Mouse (Mus musculus) limb, embryonic 13.5 days (tissue): ENCODE data around the gene Dchs2. TPM values are rescaled to one million over a fixed set of nuclear protein-coding genes. Genes with fewer than 3 reads are reported as not detected.

Experiments used
- ATAC-seq: fragments of 200-750 bp; cut with Nextera tagmentation; 2 replicates; pipeline ENCODE4 v1.8.0; 2017; ENCODE audit warnings: low read depth, moderate number of reproducible peaks, moderate TSS enrichment; ENCODE audit not compliant: low FRiP score
- H3K27ac ChIP-seq: fragments of 300-500 bp; sonication (generic); 2 replicates; pipeline ENCODE4 v1.5.1; 2015; ENCODE audit warnings: inconsistent platforms, mild to moderate bottlenecking, moderate library complexity
- H3K27me3 ChIP-seq: fragments of 300-500 bp; sonication (generic); 2 replicates; pipeline ENCODE4 v1.6.1; 2015; ENCODE audit warnings: mild to moderate bottlenecking, inconsistent platforms
- H3K36me3 ChIP-seq: fragments of 300-500 bp; sonication (generic); 2 replicates; pipeline ENCODE4 v1.6.1; 2015; ENCODE audit warnings: inconsistent platforms, mild to moderate bottlenecking, moderate library complexity
- H3K4me1 ChIP-seq: fragments of 300-500 bp; sonication (generic); 2 replicates; pipeline ENCODE4 v1.6.1; 2015; ENCODE audit warnings: inconsistent platforms
- H3K4me2 ChIP-seq: fragments of 300-500 bp; sonication (generic); replicated peaks from 2 replicates; pipeline ENCODE4 v1.6.1; 2015; ENCODE audit warnings: inconsistent platforms, mild to moderate bottlenecking, moderate library complexity
- H3K4me3 ChIP-seq: fragments of 300-500 bp; sonication (generic); 2 replicates; pipeline ENCODE4 v1.5.1; 2015; ENCODE audit warnings: moderate library complexity, mild to moderate bottlenecking, inconsistent platforms
- H3K9ac ChIP-seq: fragments of 300-500 bp; sonication (generic); 2 replicates; pipeline ENCODE4 v1.6.1; 2015; ENCODE audit warnings: mild to moderate bottlenecking, inconsistent platforms
- H3K9me3 ChIP-seq: fragments of 300-500 bp; sonication (generic); 2 replicates; pipeline ENCODE4 v1.6.1; 2016; ENCODE audit warnings: inconsistent platforms
- WGBS: fragments of 180-500 bp; shearing (Covaris S2); methylation state at CpG from one replicate; pipeline ENCODE4 v1.1.7; 2015; 5-methylcytosine and 5-hydroxymethylcytosine counted together
- polyA plus RNA-seq: library from polyadenylated mRNA; unstranded; fragments of >200 nt; fragmentation: Nextera tagmentation; extraction: Ambion mirVana; gene quantifications from 2 replicates; pipeline ENCODE4 v1.2.1, GENCODE M21; 2015

Dchs2 gene
- polyA plus RNA-seq, 1 experiment from 2014 or later: 0.84 TPM

DNA sequence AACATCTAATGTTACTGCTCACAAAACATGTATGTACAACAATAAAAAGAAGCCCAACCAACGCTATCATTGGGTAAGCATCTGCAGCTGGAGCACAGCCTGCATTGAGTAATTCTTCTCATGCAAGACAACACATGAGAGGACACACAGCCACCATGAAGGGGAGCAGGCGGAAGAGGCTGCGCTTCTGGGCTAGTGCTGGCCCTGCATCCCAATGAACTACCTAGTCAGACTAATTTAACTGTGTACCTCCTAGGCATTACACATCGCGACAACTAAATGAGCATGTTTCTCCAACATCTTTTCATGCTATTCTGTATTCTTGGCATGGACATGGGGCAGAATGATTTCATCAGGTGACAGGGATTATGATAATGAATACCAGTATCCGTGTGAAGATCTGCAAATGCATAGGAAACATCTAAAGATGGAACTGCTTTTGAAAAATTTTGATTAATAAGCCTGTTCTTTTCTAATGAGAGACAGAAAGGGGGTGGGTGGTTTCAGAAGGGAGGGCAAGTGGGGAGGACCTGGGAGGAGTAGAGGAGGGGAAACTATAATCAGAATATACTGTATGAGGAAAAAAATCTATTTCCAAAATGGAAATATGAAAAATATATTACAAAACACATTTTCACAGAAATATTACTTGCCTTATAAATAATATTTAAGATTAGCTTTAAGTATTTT, 33.9 kb downstream of the Dchs2 start:
- no peak for ATAC-seq
- 65% methylated on average over 6 of the region's 6 CpGs for WGBS
- Histone ChIP-seq H3K27me3 (no peaks in the 10 kb centered on the region), H3K9ac (no peak overlapping the region), H3K9me3 (no peaks in the 10 kb centered on the region), H3K4me1 (peaks cover 12% of the 10 kb centered on the region), H3K4me3 (no peak overlapping the region), H3K36me3 (no peaks in the 10 kb centered on the region), H3K27ac (no peak overlapping the region), H3K4me2 (no peak overlapping the region)

GRCm38 (mm10) chr3:83163676-83164075, 35.9 kb downstream of the Dchs2 start:
- Histone ChIP-seq H3K27me3 (no peaks in the 10 kb centered on the region), H3K36me3 (no peaks in the 10 kb centered on the region), H3K4me3 (no peak overlapping the region), H3K9ac (no peak overlapping the region), H3K4me1 (peaks cover 12% of the 10 kb centered on the region), H3K27ac (no peak overlapping the region), H3K4me2 (no peak overlapping the region), H3K9me3 (no peaks in the 10 kb centered on the region)
- 61% methylated on average over 3 of the region's 3 CpGs for WGBS
- ATAC-seq: no peak

DNA sequence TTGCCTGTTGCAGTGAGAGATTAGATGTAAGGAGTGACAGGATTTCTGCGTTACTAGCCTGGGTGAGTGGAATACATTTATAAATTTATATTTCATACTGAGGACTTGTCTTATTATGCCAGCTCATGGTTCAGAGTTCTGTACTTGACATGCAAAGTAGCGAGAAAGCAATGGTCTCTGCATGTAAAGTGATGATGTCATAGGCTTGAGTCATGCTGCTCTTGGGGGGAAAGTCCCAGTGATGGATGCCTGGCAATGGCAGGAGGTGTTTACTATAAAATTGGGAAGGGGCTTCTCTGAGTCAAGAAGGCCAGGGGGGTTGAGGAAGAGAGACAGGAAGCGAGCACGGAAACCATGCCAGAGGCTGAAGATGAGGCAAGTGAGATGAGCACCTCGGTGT, 57.8 kb downstream of the Dchs2 start:
- H3K4me3 ChIP-seq: no peak overlapping the region

GRCm38 (mm10) chr3:83191271-83191670, 63.5 kb downstream of the Dchs2 start:
- Histone ChIP-seq H3K36me3 (no peaks in the 10 kb centered on the region), H3K4me3 (no peak overlapping the region), H3K4me1 (no peaks in the 10 kb centered on the region), H3K4me2 (no peak overlapping the region), H3K27me3 (no peaks in the 10 kb centered on the region), H3K27ac (no peak overlapping the region), H3K9me3 (no peaks in the 10 kb centered on the region), H3K9ac (no peak overlapping the region)
- WGBS: 94% methylated on average over 2 of the region's 2 CpGs
- ATAC-seq: no peak

More for the DNA sequence above, 57.8 kb downstream of the Dchs2 start:
- no peaks in the 10 kb centered on the region for H3K4me1 ChIP-seq
- no peak for ATAC-seq
- H3K9ac ChIP-seq: no peak overlapping the region
- H3K4me2 ChIP-seq: no peak overlapping the region
- H3K9me3 ChIP-seq: no peaks in the 10 kb centered on the region
- no peaks in the 10 kb centered on the region for H3K27me3 ChIP-seq
- 92% methylated on average over 5 of the region's 5 CpGs for WGBS
- no peak overlapping the region for H3K27ac ChIP-seq
- H3K36me3 ChIP-seq: no peaks in the 10 kb centered on the region

GRCm38 (mm10) chr3:83192401-83192800, 64.7 kb downstream of the Dchs2 start:
- Histone ChIP-seq H3K4me1 (no peaks in the 10 kb centered on the region), H3K9me3 (no peaks in the 10 kb centered on the region), H3K4me2 (no peak overlapping the region), H3K27ac (no peak overlapping the region), H3K27me3 (no peaks in the 10 kb centered on the region), H3K9ac (no peak overlapping the region), H3K4me3 (no peak overlapping the region), H3K36me3 (no peaks in the 10 kb centered on the region)
- no peak for ATAC-seq
- 68% methylated on average over 1 of the region's 1 CpGs for WGBS

- 67% methylated on average over 5 of the region's 5 CpGs for WGBS
- no peaks in the 10 kb centered on the region for H3K36me3 ChIP-seq
- H3K9me3 ChIP-seq: no peaks in the 10 kb centered on the region
- H3K4me2 ChIP-seq: no peak overlapping the region
- H3K9ac ChIP-seq: no peak overlapping the region
- peaks cover 10% of the 10 kb centered on the region for H3K4me1 ChIP-seq
- ATAC-seq: no peak
- no peaks in the 10 kb centered on the region for H3K27me3 ChIP-seq
- H3K27ac ChIP-seq: no peak overlapping the region
- no peak overlapping the region for H3K4me3 ChIP-seq
Measured at GRCm38 (mm10) chr3:83194911-83195310, 67.2 kb downstream of the Dchs2 start.

DNA sequence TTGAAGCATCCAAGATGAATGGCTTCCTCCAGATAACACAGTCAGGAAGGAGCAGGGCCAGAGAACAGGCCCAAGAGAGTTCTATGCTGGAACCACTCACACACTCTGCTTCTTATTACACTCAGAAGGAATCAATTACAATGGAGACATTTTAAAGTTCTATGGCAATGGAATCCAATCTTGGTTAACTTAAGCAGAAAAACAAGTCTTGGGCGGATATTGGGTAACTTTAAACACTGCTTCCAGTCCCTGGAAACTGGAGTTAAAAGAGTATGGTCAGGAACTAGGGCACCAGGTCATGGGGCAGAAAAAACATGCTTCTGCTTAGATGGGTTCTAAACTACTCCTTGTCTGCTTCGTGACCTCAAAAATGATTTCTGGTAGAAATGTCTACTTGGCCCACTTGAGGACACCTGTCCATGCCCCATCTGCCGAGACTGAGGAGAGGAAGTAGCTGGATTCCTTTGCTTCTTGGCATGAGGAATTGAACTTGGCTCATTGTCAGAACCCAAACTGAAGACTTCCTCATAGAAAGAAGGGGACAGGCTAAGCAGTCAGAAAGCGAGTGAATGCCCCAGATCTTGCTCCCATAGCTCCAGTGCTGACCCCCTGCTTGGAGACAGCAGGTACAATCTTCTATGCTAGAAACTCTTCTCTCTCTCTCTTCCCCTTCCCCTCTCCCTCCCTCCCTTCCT, 73.7 kb downstream of the Dchs2 start:
- H3K4me1 ChIP-seq: peaks cover 25% of the 10 kb centered on the region
- ATAC-seq: peak; percentile 48; the same call in 1 of the 2 replicates
- no peaks in the 10 kb centered on the region for H3K27me3 ChIP-seq
- no peak overlapping the region; the same call in 1 of the 2 replicates for H3K27ac ChIP-seq
- 62% methylated on average over 4 of the region's 4 CpGs for WGBS
- no peak overlapping the region for H3K4me3 ChIP-seq
- H3K36me3 ChIP-seq: no peaks in the 10 kb centered on the region
- H3K4me2 ChIP-seq: no peak overlapping the region
- H3K9ac ChIP-seq: no peak overlapping the region
- H3K9me3 ChIP-seq: no peaks in the 10 kb centered on the region

- Histone ChIP-seq H3K9me3 (no peaks in the 10 kb centered on the region), H3K27ac (no peak overlapping the region), H3K27me3 (no peaks in the 10 kb centered on the region), H3K36me3 (no peaks in the 10 kb centered on the region), H3K4me2 (no peak overlapping the region), H3K4me3 (no peak overlapping the region), H3K4me1 (peaks cover 28% of the 10 kb centered on the region), H3K9ac (no peak overlapping the region)
- 39% methylated on average over 8 of the region's 8 CpGs for WGBS
- no peak for ATAC-seq
Measured at GRCm38 (mm10) chr3:83205073-83205668, 77.4 kb downstream of the Dchs2 start.

DNA sequence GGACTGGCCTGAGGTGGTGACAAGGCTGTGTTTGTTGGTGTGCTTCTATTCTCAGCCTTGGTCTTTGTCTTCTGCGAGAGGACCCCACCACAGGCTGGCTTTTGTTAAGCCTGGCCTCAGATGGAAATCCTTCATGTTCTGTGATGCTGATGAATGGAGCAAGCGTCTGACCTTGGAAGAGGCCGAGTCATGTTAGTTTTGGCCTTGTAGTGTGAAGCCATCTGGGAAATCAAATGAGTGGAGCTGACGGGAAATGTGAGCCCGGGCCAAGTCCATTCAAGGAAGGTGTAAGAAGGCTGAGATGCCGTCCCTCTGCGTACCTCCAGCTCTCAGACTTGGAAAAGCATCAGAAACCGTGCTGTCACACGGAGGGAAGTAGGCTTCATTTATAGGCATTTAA, 81.9 kb downstream of the Dchs2 start:
- Histone ChIP-seq H3K27ac (peak overlapping the region; percentile 22; the same call in 1 of the 2 replicates), H3K4me1 (peaks cover 32% of the 10 kb centered on the region), H3K4me3 (no peak overlapping the region), H3K9ac (no peak overlapping the region), H3K27me3 (no peaks in the 10 kb centered on the region), H3K4me2 (no peak overlapping the region), H3K9me3 (no peaks in the 10 kb centered on the region), H3K36me3 (no peaks in the 10 kb centered on the region)
- WGBS: 64% methylated on average over 9 of the region's 9 CpGs
- ATAC-seq: peak; percentile 42; the same call in 1 of the 2 replicates

GRCm38 (mm10) chr3:83210210-83210609, 82.5 kb downstream of the Dchs2 start:
- Histone ChIP-seq H3K9me3 (no peaks in the 10 kb centered on the region), H3K4me2 (no peak overlapping the region), H3K27ac (no peak overlapping the region), H3K4me1 (peaks cover 32% of the 10 kb centered on the region), H3K36me3 (no peaks in the 10 kb centered on the region), H3K9ac (no peak overlapping the region), H3K27me3 (no peaks in the 10 kb centered on the region), H3K4me3 (no peak overlapping the region)
- peak; percentile 49 for ATAC-seq
- WGBS: 60% methylated on average over 4 of the region's 4 CpGs

DNA sequence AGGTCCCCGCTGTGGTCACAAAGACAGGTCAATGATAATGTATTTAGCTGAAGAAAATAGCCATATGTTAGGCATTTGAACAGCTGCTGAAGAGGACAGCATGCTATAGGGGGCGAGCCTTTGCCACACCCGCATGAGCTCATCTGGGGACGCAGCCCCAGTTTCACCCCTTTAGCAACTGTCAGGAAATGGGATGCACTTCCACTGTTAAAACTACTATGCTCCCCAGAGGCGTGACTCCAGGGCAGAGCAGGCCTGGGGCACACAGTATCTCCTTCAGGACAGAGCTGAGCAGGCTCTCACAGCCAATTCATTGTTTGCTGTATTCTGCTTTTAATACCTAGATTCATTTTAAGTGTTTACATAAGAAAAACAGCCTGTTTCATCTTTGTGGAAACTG, 84.2 kb downstream of the Dchs2 start:
- no peak overlapping the region for H3K27ac ChIP-seq
- no peak for ATAC-seq
- 70% methylated on average over 5 of the region's 5 CpGs for WGBS

DNA sequence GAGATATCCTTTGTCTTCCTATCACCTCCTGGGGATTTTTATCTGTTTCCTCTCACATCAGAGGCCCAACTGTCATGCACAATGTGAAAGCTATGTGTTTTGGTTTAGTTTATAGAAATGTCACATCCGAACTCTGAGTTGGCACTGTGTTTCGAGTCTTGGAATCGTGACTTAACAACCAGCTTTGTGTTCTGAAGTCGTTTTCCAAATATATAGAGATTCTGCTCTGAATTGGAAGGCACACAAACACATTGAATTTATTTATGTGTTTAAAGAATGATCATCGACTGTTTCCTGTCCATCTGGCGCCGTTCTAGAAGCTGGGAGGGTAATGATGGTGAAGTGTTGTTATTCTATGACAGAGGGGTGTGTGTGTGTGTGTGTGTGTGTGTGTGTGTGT, 84.8 kb downstream of the Dchs2 start:
- no peak overlapping the region for H3K4me2 ChIP-seq
- no peaks in the 10 kb centered on the region for H3K9me3 ChIP-seq
- H3K36me3 ChIP-seq: no peaks in the 10 kb centered on the region
- peaks cover 32% of the 10 kb centered on the region for H3K4me1 ChIP-seq
- no peak overlapping the region for H3K4me3 ChIP-seq
- no peak overlapping the region for H3K9ac ChIP-seq
- no peaks in the 10 kb centered on the region for H3K27me3 ChIP-seq
- no peak for ATAC-seq
- no peak overlapping the region for H3K27ac ChIP-seq
- 62% methylated on average over 7 of the region's 7 CpGs for WGBS

More for the DNA sequence above, 84.2 kb downstream of the Dchs2 start:
- Histone ChIP-seq H3K4me2 (no peak overlapping the region), H3K27me3 (no peaks in the 10 kb centered on the region), H3K4me1 (peaks cover 32% of the 10 kb centered on the region), H3K9ac (no peak overlapping the region), H3K4me3 (no peak overlapping the region), H3K9me3 (no peaks in the 10 kb centered on the region), H3K36me3 (no peaks in the 10 kb centered on the region)
